Mouse (Mus musculus) stomach, postnatal 0 days (tissue): ENCODE data around the gene Maf.

Source experiments
- CTCF ChIP-seq: IDR thresholded peaks from 2 replicates; pipeline ENCODE4 v1.5.1; 2016; ENCODE audit warnings: antibody characterized with exemption, low read depth, mild to moderate bottlenecking, moderate library complexity
- EP300 ChIP-seq: optimal IDR thresholded peaks from 2 replicates; pipeline ENCODE3; 2016; ENCODE audit warnings: antibody characterized with exemption

GRCm38 (mm10) chr8:115719126-115719525 lies 11.5 kb upstream of the Maf start:
- TF ChIP-seq EP300, result no peak
- no peak for TF ChIP-seq CTCF
